Mouse (Mus musculus): ENCODE measurements around the gene Spem1.

Spem1 gene

GRCm38 (mm10) chr11:69800392-69801197 is 21.4 kb downstream of the Spem1 start:
- in situ Hi-C loops (cut with MseI, MboI): no loop called here

DNA sequence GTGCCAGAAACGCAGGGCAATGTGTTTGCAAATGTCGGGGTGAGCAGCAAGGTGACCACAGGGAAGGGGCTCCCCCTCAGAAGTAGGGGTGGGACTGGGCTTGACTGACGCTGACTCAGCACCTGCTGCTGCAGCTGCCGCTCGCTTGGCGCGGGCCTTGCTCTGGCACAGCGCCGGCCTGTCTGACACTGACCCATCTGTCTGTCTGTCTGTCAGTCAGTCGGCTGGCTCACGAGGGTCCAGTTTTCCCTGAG is 21.9 kb downstream of the Spem1 start:
- in situ Hi-C loops (cut with MseI, MboI): no loop called here

DNA sequence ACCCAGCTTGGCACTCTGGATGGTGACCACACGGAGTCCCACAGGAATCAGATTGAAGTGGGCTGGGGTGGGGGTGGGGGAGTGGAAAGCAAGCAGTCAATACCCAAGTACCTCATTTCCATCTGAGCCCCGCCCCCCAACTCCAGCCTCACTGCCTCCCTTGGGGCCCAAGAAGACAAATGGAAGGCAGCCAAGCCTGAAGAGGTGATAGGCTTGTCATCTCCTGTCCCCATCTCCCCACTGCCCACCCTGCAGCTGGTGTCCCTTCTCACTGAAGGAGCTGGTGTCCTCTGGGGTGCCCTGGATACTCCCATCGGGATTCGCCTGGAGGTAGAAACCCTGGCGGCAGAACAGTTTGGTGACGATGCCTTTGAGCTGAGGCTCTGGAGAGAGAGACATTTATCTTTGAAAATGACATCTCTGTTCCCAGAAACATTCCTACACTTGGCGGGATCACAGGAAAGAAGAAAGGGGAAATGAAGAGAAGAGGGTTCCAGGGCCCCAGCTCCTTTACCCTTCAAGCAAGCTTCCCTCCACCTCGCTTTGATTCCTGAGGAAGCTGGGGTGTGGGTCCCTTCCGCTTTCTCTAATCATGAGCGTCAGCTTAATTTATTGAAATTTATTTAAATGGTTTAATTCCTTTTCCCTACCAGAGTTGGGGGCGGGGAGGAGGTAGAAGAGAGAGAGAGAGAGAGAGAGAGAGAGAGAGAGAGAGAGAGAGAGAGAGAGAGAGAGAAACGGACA is 22.4 kb downstream of the Spem1 start:
- in situ Hi-C loops (cut with MseI, MboI): no loop called here

GRCm38 (mm10) chr11:69797924-69798323 is 24.1 kb downstream of the Spem1 start:
- in situ Hi-C loops (cut with MseI, MboI): no loop called here

- in situ Hi-C loops (cut with MseI, MboI): no loop called here
Observed at GRCm38 (mm10) chr11:69795983-69796435, 26.0 kb downstream of the Spem1 start.

DNA sequence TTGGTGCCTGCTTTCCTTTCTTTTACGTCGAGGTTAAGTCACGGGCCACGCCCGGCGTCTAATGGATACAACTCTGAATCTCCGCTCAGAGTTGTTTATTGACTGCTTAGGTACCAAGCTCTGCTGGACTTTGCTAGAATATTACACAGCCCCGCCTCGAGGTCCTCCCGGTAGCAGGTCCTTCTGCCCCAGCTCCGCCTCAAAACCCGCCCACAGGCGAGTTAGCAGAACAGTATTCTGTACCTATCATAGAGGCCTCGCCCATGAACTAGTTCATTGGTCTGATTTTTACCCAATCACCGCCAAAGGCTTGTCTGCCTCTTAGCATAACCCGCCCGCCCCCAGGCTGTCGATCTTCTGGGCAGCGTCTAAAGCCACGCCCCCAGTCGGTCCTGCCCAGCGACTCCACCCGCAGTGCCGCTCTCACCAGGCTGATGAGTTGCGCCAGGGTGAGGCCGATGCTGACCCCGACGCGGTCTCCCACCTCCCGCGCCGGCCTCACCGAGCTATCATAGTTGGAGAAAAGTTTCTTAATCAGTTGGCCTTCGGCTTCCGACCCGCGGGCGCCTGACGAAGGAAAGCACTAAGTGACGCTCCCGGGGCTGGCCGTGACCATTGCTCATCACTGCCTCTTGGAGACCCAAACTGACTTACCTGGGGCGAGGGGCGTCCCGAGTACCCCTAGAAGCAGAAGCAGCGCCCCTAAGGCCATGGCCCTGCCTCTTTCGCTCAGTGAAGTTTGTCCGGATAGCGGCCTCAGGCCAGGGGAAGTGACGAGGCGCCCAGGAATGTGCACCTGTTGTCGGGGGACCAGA is 26.6 kb downstream of the Spem1 start, which contains the start of gene Chrnb1:
TSS of gene Chrnb1 (minus strand) at position 776 of the 815 bp plus-strand sequence.
- in situ Hi-C loops (cut with MseI, MboI): no loop called here

DNA sequence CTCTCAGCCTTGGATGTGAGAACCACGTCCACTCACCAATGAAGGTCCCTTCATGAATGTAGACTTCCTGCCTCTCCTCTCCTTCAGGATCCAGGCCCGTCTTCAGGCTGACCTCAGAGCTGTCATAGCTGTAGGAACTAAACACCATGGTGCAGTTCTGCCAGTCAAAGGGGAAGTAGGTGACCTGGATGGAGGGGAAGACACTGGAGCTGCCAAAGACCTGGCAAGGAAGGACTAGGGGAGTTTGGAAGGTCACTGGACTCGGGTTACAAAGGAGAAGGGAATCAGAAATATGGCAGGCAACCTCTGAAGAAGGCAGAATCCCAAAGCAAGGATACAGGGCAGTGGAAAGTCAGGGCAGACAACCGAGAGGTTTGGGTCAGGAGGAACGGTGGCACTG is 28.6 kb downstream of the Spem1 start:
- in situ Hi-C loops (cut with MseI, MboI): no loop called here

DNA sequence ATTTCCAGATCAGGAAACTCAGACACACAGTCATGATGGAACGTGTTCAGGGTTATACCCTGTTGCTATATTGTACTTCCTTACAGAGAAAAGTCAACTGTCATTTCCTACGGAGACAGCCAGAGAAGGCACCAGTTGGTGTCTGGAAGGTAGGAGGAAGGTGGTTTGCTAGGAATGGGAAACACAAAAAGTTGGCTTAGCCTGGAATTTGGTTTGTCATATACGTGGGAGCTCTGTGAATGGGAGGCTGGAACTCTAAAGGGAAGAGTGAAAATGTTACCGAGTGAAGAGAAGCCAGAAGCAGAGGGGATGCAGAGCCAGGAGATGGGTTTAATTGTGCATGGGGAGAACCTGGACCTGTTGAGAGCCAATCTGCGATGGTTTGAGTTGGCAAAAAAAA is 30.6 kb downstream of the Spem1 start:
- in situ Hi-C loops (cut with MseI, MboI): no loop called here

DNA sequence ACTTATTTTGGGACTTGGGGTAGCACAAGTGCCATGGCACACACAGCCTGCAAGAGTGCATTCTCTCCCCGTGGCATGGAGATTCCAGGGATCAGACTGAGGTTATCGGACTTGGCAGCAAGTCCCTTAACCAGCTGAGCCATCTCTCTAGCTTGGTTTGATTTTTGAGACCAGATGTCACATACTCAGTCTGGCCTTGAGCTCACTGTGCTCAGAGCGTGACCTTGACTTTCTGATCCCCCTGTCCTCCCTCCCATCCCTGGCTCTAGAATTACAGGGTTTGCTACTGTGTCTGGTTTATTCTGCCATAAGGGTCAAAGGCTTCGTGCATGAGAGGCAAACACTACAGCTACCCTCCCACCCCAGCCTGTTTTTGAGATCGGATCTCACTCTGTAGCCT is 32.5 kb downstream of the Spem1 start:
- in situ Hi-C loops (cut with MseI, MboI): no loop called here

- in situ Hi-C loops (cut with MseI, MboI): no loop called here
Observed at GRCm38 (mm10) chr11:69787306-69787705, 34.7 kb downstream of the Spem1 start.

DNA sequence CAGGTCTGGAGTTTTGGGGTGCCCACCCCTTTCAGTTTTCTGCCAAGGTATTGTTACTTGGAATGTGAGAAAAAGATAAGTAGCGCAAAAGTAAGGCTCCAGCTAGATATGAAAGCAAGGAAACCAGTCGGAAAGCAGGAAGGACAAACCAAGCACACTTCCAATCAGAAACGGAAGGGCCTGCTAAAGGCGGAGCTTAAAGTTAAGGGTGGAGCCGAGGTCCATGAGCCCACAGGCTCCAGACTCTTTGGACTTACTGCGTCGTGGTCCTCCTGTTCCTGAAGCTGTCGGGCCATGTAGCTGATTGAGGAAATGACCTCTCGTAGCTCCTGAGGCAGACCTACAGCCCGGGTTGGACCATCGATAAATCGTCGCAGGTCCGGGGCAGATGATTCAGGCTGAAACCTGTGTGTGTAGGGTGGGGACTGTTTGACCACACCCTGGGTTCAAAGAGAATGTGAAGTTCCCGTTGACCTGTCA is 37.1 kb downstream of the Spem1 start:
- in situ Hi-C loops (cut with MseI, MboI): no loop called here

DNA sequence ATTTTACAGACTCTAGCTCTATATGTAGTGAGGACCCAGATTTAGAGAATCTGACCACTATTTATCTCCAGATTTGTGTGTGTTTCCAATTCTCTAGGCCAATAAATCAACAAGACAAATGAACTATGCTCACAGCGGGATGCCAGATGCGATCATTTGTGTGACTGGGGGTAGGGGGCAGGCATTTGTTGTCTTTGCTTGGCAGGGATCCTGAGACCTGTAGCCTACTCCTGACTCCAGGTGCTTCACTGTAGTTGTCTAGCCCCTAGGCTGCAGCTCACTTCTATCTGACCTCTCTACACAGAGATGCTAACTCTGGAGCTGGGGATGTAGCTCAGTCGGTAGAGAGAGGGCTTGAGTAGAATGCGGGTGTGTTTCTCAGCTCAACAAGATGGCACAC is 40.2 kb downstream of the Spem1 start:
- in situ Hi-C loops (cut with MseI, MboI): no loop called here

GRCm38 (mm10) chr11:69778985-69779384 is 43.0 kb downstream of the Spem1 start:
- in situ Hi-C loops (cut with MseI, MboI): no loop called here

DNA sequence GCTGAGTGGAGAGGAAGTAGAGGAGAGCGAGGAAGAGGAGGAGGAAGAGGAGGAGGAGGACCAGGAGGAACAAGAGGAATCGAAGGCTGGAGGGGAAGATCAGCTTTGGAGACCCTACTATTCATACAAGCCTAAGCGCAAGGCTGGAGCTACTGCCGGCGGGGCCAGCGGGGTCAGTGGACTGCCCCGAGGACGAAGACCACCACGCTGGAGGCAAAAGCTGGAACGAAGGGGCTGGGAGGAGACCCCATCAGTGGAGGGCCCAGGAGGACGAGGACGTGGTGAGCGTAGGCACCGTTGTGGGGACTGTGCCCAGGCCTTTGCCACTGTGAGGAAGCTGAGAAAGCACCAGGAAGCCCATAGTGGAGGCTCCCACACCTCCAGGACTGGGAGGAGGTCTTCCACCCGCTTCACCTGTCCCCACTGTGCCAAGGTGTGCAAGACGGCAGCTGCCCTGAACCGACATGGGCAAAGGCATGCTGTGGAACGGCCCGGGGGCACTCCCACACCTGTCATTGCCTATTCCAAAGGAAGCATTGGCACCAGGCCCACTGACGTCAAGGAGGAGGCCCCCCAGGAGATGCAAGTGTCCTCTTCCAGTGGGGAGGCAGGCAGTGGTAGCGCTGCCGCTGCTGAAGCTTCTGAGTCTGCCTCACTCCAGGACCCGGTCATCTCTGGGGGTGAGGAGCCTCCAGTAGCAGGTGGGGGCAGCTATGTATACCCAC is 43.6 kb downstream of the Spem1 start:
- in situ Hi-C loops (cut with MseI, MboI): no loop called here

DNA sequence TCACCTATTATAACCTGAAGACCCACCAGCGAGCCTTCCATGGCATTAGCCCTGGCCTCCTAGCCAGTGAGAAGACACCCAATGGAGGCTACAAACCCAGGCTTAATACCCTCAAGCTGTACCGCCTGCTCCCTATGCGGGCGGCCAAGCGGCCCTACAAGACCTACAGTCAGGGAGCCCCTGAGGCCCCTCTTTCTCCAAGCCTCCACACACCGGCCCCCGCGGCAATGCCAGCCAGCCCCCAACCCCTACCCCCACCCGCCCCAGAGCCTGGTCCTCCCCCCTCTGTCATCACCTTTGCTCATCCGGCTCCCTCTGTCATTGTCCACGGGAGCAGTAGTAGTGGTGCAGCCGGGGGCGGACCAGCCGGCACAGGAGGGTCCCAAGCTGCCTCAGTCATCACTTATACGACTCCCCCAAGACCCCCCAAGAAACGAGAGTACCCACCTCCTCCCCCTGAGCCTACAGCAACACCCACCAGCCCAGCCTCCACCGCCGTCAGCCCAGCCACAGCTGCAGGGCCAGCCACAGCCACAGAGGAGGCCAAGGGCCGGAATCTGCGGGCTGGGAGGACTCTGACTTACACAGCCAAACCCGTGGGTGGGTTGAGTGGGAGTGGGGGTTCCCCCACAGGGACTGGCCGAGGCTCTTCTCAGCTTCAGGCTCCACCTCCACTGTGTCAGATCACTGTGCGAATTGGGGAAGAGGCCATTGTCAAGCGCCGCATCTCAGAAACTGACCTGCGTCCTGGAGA is 44.3 kb downstream of the Spem1 start:
- in situ Hi-C loops (cut with MseI, MboI): no loop called here

DNA sequence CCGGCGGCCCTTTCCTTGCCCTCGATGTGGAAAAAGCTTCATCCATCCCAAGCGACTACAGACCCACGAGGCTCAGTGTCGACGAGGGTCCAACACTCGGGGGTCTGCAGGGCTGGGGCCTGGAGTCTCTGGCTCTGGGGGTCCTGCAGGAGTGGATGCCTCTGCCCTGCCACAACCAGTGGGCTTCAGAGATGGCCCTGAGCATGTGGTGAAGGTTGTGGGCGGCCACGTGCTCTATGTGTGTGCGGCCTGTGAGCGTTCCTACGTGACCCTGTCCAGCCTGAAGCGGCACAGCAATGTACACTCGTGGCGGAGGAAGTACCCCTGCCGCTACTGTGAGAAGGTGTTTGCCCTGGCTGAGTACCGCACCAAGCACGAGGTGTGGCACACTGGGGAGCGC is 45.5 kb downstream of the Spem1 start:
- in situ Hi-C loops (cut with MseI, MboI): no loop called here

GRCm38 (mm10) chr11:69775716-69776115 is 46.3 kb downstream of the Spem1 start:
- in situ Hi-C loops (cut with MseI, MboI): no loop called here

DNA sequence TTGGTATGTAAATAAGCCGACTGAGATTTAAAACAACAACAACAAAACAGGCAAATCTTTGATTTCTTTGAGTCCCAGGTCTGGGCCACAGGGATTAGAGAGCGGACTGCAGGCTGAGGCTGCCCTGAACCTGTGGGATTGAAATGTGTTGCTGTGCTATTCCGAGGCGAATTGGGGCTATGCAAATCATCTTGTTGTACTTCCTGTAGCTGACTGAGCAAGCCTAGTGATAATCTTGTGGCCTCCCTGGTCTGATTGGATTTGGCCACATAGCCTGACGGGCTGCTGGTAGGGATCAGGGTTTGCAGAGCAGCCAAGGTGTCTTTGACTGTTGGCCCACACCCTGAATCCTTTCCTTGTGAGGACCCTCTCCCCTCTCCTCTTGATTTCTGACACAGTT is 47.0 kb downstream of the Spem1 start:
- in situ Hi-C loops (cut with MseI, MboI): no loop called here

Measured in mouse trophoblast stem cell (cell line).